Mouse (Mus musculus): ENCODE measurements around the gene B3gnt8. TPM values are rescaled to one million over a fixed set of nuclear protein-coding genes. Genes with fewer than 3 reads are reported as not detected.

Gene B3gnt8
- total RNA-seq, 2 experiments from 2014 or later, result 1.5 to 1.9 TPM

DNA sequence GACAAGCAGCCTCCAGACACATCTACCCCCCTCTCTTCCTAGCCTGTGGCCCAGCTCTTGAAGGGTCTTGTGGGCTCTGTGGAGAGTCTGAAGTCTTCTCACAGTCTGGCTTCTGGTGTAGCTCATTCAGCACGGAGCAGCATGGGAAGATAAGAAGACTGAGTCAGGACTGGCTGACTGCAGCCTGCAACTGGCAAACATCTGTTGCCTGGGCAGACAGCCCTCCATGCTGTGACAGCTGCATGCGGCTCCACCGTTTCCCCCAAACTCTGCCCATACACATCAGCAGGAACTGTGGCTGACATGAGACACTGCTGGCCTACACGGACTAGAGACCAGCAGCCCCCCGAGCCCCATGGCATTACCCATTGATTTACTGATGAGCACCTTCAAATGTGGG lies 1.6 kb upstream of the B3gnt8 start:
- no peak overlapping the region for H3K4me3 ChIP-seq
- TF ChIP-seq CTCF (conservative IDR thresholded peaks at IDR 0.05), result no peak
- H3K27ac ChIP-seq, result no peak overlapping the region
- DNase-seq (ENCODE audit: low spot score in 2 of 2), result no peak

DNA sequence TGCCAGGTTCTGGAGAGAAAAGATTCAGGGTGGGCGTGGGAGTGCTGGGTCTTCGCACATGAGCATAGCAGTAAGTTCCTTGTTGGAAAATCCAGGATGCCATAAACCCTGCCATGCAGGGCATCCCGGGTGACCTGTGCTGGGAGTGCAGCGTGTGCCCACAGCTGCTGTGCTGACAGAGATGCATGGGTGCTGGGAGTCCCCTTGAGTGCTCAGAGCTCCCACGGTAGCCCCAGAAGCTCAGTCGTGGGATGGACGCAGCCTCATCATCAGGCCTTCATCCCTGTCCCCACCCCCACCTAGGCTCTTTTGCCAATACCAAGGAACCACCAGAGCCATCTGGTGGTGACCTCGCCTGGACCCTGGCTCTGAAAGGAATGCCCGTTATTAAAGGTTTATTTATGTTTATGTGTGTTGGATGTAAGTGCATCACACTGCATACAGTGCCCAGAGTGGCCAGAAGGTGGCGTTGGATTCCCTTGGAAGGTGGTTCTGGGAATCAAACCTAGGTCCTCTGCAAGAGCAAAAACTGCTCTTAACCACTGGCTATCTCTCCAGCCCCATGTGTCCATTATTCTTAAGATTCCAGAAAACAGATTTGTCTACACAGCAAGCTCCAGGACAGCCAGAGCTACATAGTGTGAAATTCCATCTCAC lies 732 bp upstream of the B3gnt8 start:
- peak overlapping the region; percentile 84; the same call in 1 of the 2 replicates for H3K27ac ChIP-seq
- DNase-seq (ENCODE audit: low spot score in 2 of 2), result no peak

DNA sequence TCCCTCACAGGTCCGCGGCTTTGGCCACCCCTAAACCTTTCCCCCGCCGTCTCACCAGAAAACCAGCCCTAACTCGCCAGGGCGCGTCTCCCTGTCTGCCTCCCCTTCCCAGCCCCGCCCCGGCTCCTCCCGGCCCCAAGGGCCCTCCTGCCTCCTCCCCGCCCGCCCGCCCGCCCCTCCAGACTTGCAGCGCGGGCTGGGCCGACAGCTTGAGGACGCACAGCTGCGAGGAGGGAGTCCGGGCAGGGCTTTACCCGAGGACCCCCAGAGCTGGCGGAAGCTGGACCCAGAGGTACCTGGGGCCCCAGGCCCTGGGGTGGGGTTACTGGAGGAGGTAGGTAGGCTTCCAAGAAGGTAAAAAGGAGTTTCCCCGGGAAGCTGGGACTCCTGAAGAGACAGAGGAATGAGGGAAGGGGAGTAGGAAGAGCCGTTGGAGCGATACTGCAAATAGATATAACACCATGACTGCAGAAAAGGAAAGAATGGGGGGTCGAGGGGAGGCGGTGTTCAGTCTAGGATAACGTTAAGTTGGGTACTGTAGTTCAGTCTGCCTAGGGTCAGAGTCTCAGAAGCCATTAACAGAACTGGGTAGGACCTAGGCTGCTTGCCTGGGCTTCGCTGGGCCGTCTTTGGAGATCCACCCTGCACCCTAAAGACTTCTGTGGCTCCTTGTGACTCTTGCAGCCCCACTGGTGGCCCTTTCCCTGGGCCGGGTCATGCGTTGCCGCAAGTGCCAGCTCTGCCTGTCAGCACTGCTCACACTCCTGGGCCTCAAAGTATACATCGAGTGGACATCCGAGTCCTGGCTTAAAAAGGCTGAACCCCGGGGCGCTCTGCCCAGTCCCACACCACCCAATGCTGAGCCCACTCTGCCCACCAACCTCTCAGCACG lies 1.2 kb downstream of the B3gnt8 start:
- Histone ChIP-seq H3K4me3 (peak overlapping the region; percentile 35; the same call in 1 of the 2 replicates), H3K27ac (peak overlapping the region; percentile 84)
- no peak for TF ChIP-seq CTCF (conservative IDR thresholded peaks at IDR 0.05)
- no peak for DNase-seq (ENCODE audit: low spot score in 2 of 2)

More for the DNA sequence above, 732 bp upstream of the B3gnt8 start:
- TF ChIP-seq CTCF (conservative IDR thresholded peaks at IDR 0.05), result peak; percentile 69
- H3K4me3 ChIP-seq, result no peak overlapping the region

GRCm38 (mm10) chr7:25628323-25628620 lies 1.8 kb downstream of the B3gnt8 start:
- Histone ChIP-seq H3K27ac (no peak overlapping the region), H3K4me3 (no peak overlapping the region)
- DNase-seq (ENCODE audit: low spot score in 2 of 2), result no peak
- no peak for TF ChIP-seq CTCF (conservative IDR thresholded peaks at IDR 0.05)

- Histone ChIP-seq H3K27ac (no peak overlapping the region), H3K4me3 (no peak overlapping the region)
- no peak for TF ChIP-seq CTCF (conservative IDR thresholded peaks at IDR 0.05)
- no peak for DNase-seq (ENCODE audit: low spot score in 2 of 2)
Observed at GRCm38 (mm10) chr7:25632679-25633078, 6.2 kb downstream of the B3gnt8 start.

DNA sequence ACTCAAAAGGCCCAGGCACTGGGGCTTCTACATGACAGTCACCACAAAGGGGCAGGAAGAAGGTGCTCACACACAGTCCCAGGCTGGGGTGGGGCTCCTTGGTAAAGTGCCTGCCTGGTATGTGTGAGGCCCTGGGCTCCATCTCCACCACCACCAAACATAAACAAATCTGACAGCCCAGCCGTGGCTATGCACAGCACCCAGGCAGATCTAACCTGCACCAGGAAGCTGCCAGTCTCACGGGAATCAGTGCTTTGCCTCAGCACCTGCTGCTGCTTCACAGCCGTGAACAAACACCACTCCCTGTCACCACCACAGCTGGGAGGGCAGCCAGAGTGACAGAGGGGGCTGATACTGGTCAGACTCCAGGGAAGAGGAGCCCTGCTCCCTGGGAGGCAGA lies 9.9 kb downstream of the B3gnt8 start:
- H3K4me3 ChIP-seq, result no peak overlapping the region
- DNase-seq (ENCODE audit: low spot score in 2 of 2), result no peak
- TF ChIP-seq CTCF (conservative IDR thresholded peaks at IDR 0.05), result no peak
- H3K27ac ChIP-seq, result no peak overlapping the region

DNA sequence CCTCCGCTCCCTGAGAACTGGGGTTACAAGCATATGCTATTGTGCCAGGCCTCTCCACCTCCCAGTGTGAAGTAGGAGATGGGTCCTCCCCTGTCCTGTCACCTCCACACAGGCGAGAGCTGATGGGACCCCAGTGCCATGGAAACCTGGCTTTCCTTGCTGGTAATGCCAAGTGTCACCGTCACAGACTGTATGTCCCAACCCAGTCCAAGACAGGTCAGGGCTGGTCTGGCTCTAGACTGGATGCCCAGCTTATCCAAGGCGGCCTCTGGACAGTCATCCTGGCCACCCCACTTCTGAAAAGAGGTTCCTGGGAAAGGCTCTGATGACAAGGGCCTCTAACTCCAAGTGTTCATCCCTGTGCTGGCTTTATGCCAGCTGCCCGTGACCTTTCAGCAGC lies 10.6 kb downstream of the B3gnt8 start:
- H3K27ac ChIP-seq, result no peak overlapping the region
- TF ChIP-seq CTCF (conservative IDR thresholded peaks at IDR 0.05), result no peak
- H3K4me3 ChIP-seq, result no peak overlapping the region
- no peak for DNase-seq (ENCODE audit: low spot score in 2 of 2)

DNA sequence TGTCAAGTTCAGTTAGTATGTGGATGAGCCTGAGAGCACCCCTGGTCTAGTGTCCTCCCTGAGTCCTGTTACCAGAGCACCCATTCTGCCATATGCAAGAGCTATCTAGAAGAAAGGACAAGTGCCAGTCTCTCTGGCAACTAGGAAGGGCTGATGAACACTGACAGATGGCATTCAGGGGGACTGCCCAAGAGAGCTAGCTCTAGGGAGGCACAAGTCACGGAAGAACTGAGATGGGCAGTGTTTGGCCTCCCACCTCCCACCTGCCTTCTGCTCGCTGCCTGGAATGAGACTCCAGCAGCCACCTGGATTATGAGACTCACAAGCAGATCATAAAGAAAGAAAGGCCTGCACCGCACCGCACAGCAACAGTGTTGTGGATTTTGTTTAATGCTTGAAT lies 13.3 kb downstream of the B3gnt8 start:
- no peak overlapping the region for H3K4me3 ChIP-seq
- no peak for TF ChIP-seq CTCF (conservative IDR thresholded peaks at IDR 0.05)
- no peak overlapping the region for H3K27ac ChIP-seq
- no peak for DNase-seq (ENCODE audit: low spot score in 2 of 2)

DNA sequence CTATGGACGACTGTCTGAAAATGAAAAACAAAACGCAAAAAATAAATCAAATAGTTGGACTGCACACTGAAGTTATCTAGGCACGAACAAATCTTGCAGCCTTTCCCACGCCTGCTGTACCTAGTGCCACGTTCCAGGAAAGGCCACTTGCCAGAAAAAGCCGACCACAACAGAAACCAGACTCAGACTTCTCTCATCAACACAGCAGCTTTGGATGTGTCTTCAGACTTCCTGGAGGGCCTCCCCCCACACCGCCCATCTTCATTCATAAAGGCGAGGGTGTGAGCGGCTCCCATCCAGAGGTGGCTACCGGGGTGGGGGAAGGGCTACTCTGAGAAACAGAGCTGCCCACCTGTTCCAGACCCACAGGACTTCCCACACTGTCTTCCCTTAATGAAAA lies 17.7 kb downstream of the B3gnt8 start:
- Histone ChIP-seq H3K27ac (no peak overlapping the region), H3K4me3 (no peak overlapping the region)
- TF ChIP-seq CTCF (conservative IDR thresholded peaks at IDR 0.05), result no peak
- no peak for DNase-seq (ENCODE audit: low spot score in 2 of 2)

GRCm38 (mm10) chr7:25644631-25645030 lies 18.2 kb downstream of the B3gnt8 start:
- DNase-seq (ENCODE audit: low spot score in 2 of 2), result no peak
- TF ChIP-seq CTCF (conservative IDR thresholded peaks at IDR 0.05), result no peak
- Histone ChIP-seq H3K27ac (no peak overlapping the region), H3K4me3 (no peak overlapping the region)

- no peak for TF ChIP-seq CTCF (conservative IDR thresholded peaks at IDR 0.05)
- Histone ChIP-seq H3K27ac (no peak overlapping the region), H3K4me3 (no peak overlapping the region)
- no peak for DNase-seq (ENCODE audit: low spot score in 2 of 2)
Observed at GRCm38 (mm10) chr7:25645074-25645473, 18.6 kb downstream of the B3gnt8 start.

- H3K4me3 ChIP-seq, result no peak overlapping the region
- H3K27ac ChIP-seq, result no peak overlapping the region
- peak; percentile 44 for TF ChIP-seq CTCF (conservative IDR thresholded peaks at IDR 0.05)
- DNase-seq (ENCODE audit: low spot score in 2 of 2), result no peak
Observed at GRCm38 (mm10) chr7:25647574-25648123, 21.2 kb downstream of the B3gnt8 start.

DNA sequence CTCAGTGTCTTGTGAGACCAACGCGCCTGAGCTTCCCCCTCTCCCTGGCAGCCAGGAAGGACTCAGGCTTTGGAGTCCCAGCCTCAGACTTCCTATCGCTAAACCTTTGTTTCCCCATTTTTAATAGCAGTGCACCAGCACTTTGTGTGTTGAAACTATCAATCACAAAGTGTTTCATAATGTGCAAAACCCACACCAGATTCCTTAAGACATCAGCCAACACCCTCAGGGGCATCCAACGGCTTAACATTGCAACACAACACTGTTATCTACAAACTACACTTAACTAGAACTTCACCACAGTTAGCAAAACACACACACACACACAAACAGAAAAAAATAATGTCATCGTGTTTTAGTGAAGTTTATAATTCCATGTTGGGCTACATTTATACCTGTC lies 23.4 kb downstream of the B3gnt8 start:
- H3K27ac ChIP-seq, result no peak overlapping the region

More for the DNA sequence above, 23.4 kb downstream of the B3gnt8 start:
- H3K4me3 ChIP-seq, result no peak overlapping the region
- TF ChIP-seq CTCF (conservative IDR thresholded peaks at IDR 0.05), result no peak
- no peak for DNase-seq (ENCODE audit: low spot score in 2 of 2)
